Mouse (Mus musculus) embryonic fibroblast, embryonic 13.5 days (primary cell): ENCODE measurements at regions not wholly inside any gene's neighbourhood (a gene's known extent, or its start where the extent isn't known, plus 50 kb on each side); places are given as distances from the start of the nearest gene placed in this dataset.

ENCODE experiments used
- CTCF ChIP-seq: IDR thresholded peaks from 2 replicates; pipeline ENCODE4 v1.5.1; 2011; ENCODE audit warnings: mild to moderate bottlenecking, control low read depth, low read length, moderate library complexity, borderline replicate concordance; ENCODE audit not compliant: insufficient read depth
- POLR2A ChIP-seq: IDR thresholded peaks from 2 replicates; pipeline ENCODE4 v1.6.1; 2011; ENCODE audit warnings: low read depth, mild to moderate bottlenecking, control low read depth, low read length, moderate library complexity

DNA sequence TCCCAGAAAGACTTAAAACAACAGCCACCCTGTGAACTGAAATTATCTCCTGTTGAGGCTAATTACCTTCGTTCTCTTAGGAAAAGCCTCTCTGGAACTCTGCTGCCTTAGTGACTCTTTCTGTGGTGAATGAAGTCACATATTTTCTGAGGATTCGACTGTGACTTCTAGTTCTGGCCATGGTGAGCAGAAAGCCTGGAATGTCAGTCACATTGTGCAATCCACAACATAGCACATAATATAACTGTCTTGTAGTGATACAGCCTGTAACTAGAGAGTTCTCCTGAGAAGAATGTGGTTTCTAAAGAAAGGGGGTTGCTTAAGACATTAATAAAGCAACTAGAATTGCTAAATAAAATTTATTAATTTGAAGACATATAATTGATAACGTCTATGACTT lies 342.7 kb downstream of the Fbxo8 start:
- no peak for TF ChIP-seq POLR2A
- TF ChIP-seq CTCF = no peak
